Mouse (Mus musculus) midbrain, embryonic 16.5 days (tissue): Measurements from ENCODE around the gene Vamp3. TPM values are rescaled to one million over a fixed set of nuclear protein-coding genes. Genes with fewer than 3 reads are reported as not detected.
"Not testable (repeated sequence)": the region's sequence is repeated elsewhere in the genome, so short reads cannot be mapped to it uniquely, and the experiment has no call there.

ENCODE experiments used
- ATAC-seq: fragments of 200-750 bp; cut with Nextera tagmentation; 2 replicates; pipeline ENCODE4 v1.8.0; 2017; ENCODE audit warnings: moderate TSS enrichment
- H3K27ac ChIP-seq: fragments of 300-500 bp; sonication (generic); 2 replicates; pipeline ENCODE4 v1.5.1; 2014; ENCODE audit warnings: mild to moderate bottlenecking, low read length, mixed read lengths
- H3K27me3 ChIP-seq: fragments of 300-500 bp; sonication (generic); 2 replicates; pipeline ENCODE4 v1.6.1; 2014; ENCODE audit warnings: low read depth, low read length, mixed read lengths; ENCODE audit not compliant: control insufficient read depth, insufficient read depth
- H3K36me3 ChIP-seq: fragments of 300-500 bp; sonication (generic); 2 replicates; pipeline ENCODE4 v1.6.1; 2014; ENCODE audit warnings: mild to moderate bottlenecking, low read length, moderate library complexity, mixed read lengths; ENCODE audit not compliant: control insufficient read depth, insufficient read depth
- H3K4me1 ChIP-seq: fragments of 300-500 bp; sonication (generic); 2 replicates; pipeline ENCODE4 v1.6.1; 2014; ENCODE audit warnings: mild to moderate bottlenecking, low read length, mixed read lengths; ENCODE audit not compliant: control insufficient read depth, insufficient read depth
- H3K4me2 ChIP-seq: fragments of 300-500 bp; sonication (generic); 2 replicates; pipeline ENCODE4 v1.6.1; 2014; ENCODE audit warnings: mild to moderate bottlenecking, low read length, mixed read lengths
- H3K4me3 ChIP-seq: fragments of 300-500 bp; sonication (generic); 2 replicates; pipeline ENCODE4 v1.5.1; 2014; ENCODE audit warnings: low read depth, mild to moderate bottlenecking, low read length, moderate library complexity, mixed read lengths
- H3K9ac ChIP-seq: fragments of 300-500 bp; sonication (generic); 2 replicates; pipeline ENCODE4 v1.6.1; 2014; ENCODE audit warnings: low read depth, low read length, mixed read lengths
- H3K9me3 ChIP-seq: fragments of 300-500 bp; sonication (generic); replicated peaks from 2 replicates; pipeline ENCODE4 v1.6.1; 2014; ENCODE audit warnings: mild to moderate bottlenecking, low read length, mixed read lengths; ENCODE audit not compliant: control insufficient read depth, poor library complexity, severe bottlenecking
- WGBS: fragments of 180-500 bp; shearing (Covaris S2); extraction: QIAGEN DNeasy Blood & Tissue Kit; methylation state at CpG from one replicate; pipeline ENCODE4 v1.1.7; 2014; 5-methylcytosine and 5-hydroxymethylcytosine counted together
- polyA plus RNA-seq: library from polyadenylated mRNA; unstranded; fragments of >200 nt; fragmentation: Nextera tagmentation; extraction: Ambion mirVana; gene quantifications from 2 replicates; pipeline ENCODE4 v1.2.1, GENCODE M21; 2015

Gene Vamp3
- polyA plus RNA-seq, 1 experiment from 2014 or later: 45.7 TPM

GRCm38 (mm10) chr4:151036521-151036920 is 21.2 kb downstream of the Vamp3 start:
- 87% methylated on average over 7 of the region's 7 CpGs for WGBS
- no peak overlapping the region for H3K9ac ChIP-seq
- H3K4me1 ChIP-seq: no peaks in the 10 kb centered on the region
- no peaks in the 10 kb centered on the region for H3K27me3 ChIP-seq
- H3K4me3 ChIP-seq: no peak overlapping the region
- H3K36me3 ChIP-seq: no peaks in the 10 kb centered on the region
- no peak overlapping the region for H3K4me2 ChIP-seq
- H3K27ac ChIP-seq: no peak overlapping the region
- no peaks in the 10 kb centered on the region for H3K9me3 ChIP-seq
- ATAC-seq: no peak

DNA sequence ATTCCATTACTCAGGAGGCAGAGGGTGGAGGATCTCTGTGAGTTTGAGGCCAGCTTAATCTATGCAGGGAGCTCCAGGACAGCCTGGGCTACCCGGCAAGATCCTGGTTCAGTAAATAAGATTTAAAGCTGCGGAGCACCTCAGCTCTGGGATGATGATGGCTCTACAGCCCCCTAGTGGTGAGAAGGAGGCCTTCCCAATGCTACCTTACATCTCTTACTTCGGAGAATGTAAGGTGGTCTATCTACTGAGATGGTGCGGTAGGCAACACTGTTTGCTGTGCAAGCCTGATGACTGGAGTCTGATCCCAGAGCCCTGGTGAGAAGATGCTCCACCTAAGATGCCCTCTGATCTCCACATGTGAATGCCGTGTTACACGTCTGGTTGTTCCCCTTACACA is 30.8 kb downstream of the Vamp3 start:
- H3K9ac ChIP-seq: no peak overlapping the region
- H3K4me3 ChIP-seq: no peak overlapping the region
- 0 out of 2 replicates have a peak, but pooled peaks cover 4% of the 10 kb centered on the region for H3K36me3 ChIP-seq
- H3K4me2 ChIP-seq: no peak overlapping the region
- ATAC-seq: no peak
- no peaks in the 10 kb centered on the region for H3K27me3 ChIP-seq
- no peak overlapping the region for H3K27ac ChIP-seq
- 52% methylated on average over 6 of the region's 6 CpGs for WGBS
- no peaks in the 10 kb centered on the region for H3K9me3 ChIP-seq
- H3K4me1 ChIP-seq: no peaks in the 10 kb centered on the region

DNA sequence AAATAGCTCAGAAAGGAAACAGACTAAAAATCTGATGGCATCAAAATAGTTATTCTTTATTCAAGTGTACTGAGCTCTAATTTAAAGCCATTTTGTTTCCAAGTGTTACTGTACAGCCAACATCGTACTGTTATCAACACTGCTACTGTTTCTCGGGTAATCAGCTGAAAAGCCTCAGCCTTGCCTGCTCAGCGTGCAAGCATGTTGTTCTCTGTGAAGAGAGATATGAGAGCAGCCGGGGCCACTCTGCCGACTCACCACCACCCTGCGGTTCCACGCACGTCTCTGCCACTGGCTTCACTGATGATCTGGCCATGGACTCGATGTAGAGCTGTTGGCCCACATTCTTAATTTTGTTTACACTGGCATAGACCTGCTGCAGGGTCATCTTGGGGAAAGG is 33.6 kb downstream of the Vamp3 start:
- no peak overlapping the region for H3K4me3 ChIP-seq
- no peaks in the 10 kb centered on the region for H3K9me3 ChIP-seq
- 89% methylated on average over 9 of the region's 9 CpGs for WGBS
- H3K27ac ChIP-seq: no peak overlapping the region
- no peak for ATAC-seq
- no peak overlapping the region for H3K9ac ChIP-seq
- no peaks in the 10 kb centered on the region for H3K27me3 ChIP-seq
- H3K36me3 ChIP-seq: 0 out of 2 replicates have a peak, but pooled peaks cover 4% of the 10 kb centered on the region
- H3K4me1 ChIP-seq: no peaks in the 10 kb centered on the region
- H3K4me2 ChIP-seq: no peak overlapping the region

GRCm38 (mm10) chr4:151017356-151017755 is 40.4 kb downstream of the Vamp3 start:
- H3K9ac ChIP-seq, H3K4me2 ChIP-seq, H3K27ac ChIP-seq, H3K36me3 ChIP-seq, H3K4me3 ChIP-seq, ATAC-seq, H3K4me1 ChIP-seq, H3K27me3 ChIP-seq, H3K9me3 ChIP-seq: not testable (repeated sequence)
- 91% methylated on average over 1 of the region's 1 CpGs for WGBS

DNA sequence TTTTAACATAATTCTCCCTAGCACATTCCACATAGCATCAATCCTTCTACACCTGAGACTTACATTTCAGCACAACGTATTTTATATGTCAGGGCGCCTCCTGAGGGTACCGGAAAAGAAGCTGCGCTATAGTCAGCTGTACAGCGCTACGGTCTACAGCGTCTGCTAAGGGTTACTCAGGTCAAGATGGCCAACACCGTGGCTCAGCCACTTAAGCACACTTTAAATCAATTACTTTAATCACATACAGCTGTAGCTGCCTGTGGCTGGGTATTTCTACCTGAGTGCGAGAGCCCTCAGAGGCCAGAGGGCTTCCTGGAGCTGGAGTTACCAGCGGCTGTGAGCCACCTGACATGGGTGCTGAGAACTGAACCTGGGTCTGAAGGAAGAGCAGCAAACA is 41.8 kb downstream of the Vamp3 start:
- Histone ChIP-seq H3K9ac (no peak overlapping the region), H3K9me3 (no peaks in the 10 kb centered on the region), H3K4me3 (no peak overlapping the region), H3K36me3 (no peaks in the 10 kb centered on the region), H3K4me1 (no peaks in the 10 kb centered on the region), H3K4me2 (no peak overlapping the region), H3K27me3 (no peaks in the 10 kb centered on the region), H3K27ac (no peak overlapping the region)
- ATAC-seq: no peak
- 92% methylated on average over 10 of the region's 10 CpGs for WGBS

GRCm38 (mm10) chr4:151010316-151010715 is 47.4 kb downstream of the Vamp3 start:
- Histone ChIP-seq H3K4me1 (no peaks in the 10 kb centered on the region), H3K4me2 (no peak overlapping the region), H3K27ac (no peak overlapping the region), H3K4me3 (no peak overlapping the region), H3K36me3 (peaks cover 4% of the 10 kb centered on the region; the same call in 1 of the 2 replicates), H3K9me3 (no peaks in the 10 kb centered on the region), H3K9ac (no peak overlapping the region), H3K27me3 (no peaks in the 10 kb centered on the region)
- ATAC-seq: no peak
- WGBS: 92% methylated on average over 7 of the region's 7 CpGs

- 55% methylated on average over 6 of the region's 6 CpGs for WGBS
Measured at GRCm38 (mm10) chr4:151006945-151007344, 50.8 kb downstream of the Vamp3 start.

DNA sequence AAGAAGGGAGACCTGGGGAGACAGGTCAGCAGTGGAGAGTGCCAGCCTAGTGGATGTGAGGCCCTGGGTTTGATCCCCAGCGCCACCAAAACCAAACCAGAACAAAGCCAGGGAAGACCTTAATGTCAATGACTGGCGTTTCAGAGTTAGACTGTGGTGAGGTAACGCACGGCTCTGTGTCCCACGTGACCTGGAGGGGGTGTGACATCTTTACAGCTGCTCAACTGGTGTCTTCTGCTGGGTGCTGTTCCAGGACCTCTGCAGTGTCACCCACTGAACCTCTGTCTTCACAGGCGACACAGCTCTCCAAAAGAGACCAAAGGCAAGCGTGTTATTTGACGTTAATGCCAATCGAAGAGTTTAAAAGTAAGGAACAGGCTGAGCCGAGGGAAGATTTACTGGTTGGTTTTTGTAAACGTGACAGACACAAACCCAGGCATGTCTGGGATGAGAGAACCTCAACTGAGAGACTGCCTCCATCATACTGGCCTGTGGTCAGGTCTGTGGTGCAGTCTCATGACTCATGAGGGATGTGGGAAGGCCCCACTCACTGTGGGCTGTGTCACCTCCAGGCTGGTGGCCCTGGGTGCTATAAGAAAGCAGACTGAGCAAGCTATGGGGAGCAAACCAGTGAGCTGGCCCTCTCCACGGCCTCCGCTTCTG is 52.0 kb downstream of the Vamp3 start:
- Histone ChIP-seq H3K27me3 (no peaks in the 10 kb centered on the region), H3K36me3 (peaks cover 4% of the 10 kb centered on the region; the same call in 1 of the 2 replicates), H3K4me3 (no peak overlapping the region), H3K4me1 (no peaks in the 10 kb centered on the region), H3K9ac (no peak overlapping the region), H3K27ac (no peak overlapping the region), H3K4me2 (no peak overlapping the region), H3K9me3 (no peaks in the 10 kb centered on the region)
- ATAC-seq: no peak
- WGBS: 94% methylated on average over 13 of the region's 13 CpGs

More at GRCm38 (mm10) chr4:151006945-151007344, 50.8 kb downstream of the Vamp3 start:
- H3K4me2 ChIP-seq: no peak overlapping the region
- H3K9ac ChIP-seq: no peak overlapping the region
- no peak overlapping the region for H3K4me3 ChIP-seq
- no peaks in the 10 kb centered on the region for H3K9me3 ChIP-seq
- no peaks in the 10 kb centered on the region for H3K27me3 ChIP-seq
- peaks cover 4% of the 10 kb centered on the region; the same call in 1 of the 2 replicates for H3K36me3 ChIP-seq
- no peaks in the 10 kb centered on the region for H3K4me1 ChIP-seq
- no peak overlapping the region for H3K27ac ChIP-seq
- no peak for ATAC-seq

GRCm38 (mm10) chr4:151001397-151001796 is 56.4 kb downstream of the Vamp3 start:
- H3K9ac ChIP-seq: no peak overlapping the region
- H3K36me3 ChIP-seq: peaks cover 4% of the 10 kb centered on the region; the same call in 1 of the 2 replicates
- no peaks in the 10 kb centered on the region for H3K27me3 ChIP-seq
- no peaks in the 10 kb centered on the region for H3K9me3 ChIP-seq
- no peak for ATAC-seq
- H3K4me1 ChIP-seq: no peaks in the 10 kb centered on the region
- no peak overlapping the region for H3K27ac ChIP-seq
- H3K4me2 ChIP-seq: no peak overlapping the region
- 76% methylated on average over 13 of the region's 13 CpGs for WGBS
- H3K4me3 ChIP-seq: no peak overlapping the region
